Mouse (Mus musculus) spleen, postnatal 10 days (tissue): Measurements from ENCODE around the gene Tigit.

Experiments
- DNase-seq, 2 experiments: peaks; one replicate each; pipeline ENCODE4 v3.0.0; 2021 to 2022; ENCODE audit warnings: low spot score in 2 of 2

Tigit gene

DNA sequence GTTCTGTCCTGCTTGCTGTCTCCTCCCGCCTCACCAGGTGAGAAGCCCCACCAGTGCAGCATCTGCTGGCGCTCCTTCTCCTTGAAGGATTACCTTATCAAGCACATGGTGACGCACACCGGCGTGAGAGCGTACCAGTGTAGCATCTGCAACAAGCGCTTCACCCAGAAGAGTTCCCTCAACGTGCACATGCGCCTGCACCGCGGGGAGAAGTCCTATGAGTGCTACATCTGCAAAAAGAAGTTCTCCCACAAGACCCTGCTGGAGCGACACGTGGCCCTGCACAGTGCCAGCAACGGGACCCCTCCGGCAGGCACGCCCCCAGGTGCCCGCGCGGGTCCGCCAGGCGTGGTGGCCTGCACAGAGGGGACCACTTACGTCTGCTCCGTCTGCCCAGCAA lies 45.7 kb downstream of the Tigit start:
- DNase-seq, result no peak

DNA sequence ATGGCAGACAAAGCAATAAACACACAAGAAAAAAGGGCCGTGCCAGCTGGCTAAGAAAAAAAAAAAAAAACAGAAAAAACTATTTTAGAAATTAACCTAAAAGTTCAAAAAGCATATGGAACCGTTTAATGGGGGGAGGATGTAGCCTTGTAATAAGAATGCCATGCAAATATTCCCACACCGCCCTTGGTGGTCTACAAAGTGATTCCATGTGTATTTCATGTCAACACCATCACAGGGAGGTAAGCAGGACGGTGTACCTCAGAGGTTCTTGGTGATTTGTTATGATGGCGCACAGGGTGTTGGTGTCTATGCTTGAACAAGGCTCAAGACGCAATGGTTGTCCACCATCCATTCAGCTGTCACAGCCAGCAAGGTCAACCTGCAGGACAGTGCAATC lies 46.6 kb downstream of the Tigit start:
- no peak for DNase-seq

DNA sequence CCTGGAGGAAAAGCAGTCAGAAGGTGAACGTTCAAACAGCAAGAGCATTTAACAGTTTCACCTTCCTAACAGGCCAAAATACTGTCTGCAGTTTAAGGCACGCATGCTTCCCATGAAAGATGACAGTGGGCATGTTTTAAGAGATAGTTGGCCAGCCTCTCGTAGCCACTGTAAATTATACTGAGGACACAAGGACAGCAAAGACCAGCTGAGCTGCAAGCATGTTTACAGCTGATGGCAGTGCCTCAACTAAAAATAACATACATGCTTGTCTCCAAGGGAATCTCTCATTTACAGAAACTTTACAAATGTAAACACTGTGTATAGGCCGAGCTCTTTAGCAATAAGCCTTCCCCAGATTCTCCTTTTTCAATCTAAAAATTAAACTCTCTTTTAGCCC lies 47.6 kb downstream of the Tigit start:
- no peak for DNase-seq

DNA sequence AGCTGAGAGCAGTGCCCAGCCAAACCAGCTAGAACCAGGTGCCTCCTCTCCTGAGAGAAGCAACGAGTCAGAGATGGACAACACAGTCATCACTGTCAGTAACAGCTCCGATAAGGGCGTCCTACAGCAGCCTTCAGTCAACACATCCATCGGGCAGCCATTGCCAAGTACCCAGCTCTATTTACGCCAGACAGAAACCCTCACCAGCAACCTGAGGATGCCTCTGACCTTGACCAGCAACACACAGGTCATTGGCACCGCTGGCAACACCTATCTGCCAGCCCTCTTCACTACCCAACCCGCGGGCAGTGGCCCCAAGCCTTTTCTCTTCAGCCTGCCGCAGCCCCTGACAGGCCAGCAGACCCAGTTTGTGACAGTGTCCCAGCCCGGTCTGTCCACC lies 53.6 kb downstream of the Tigit start:
- DNase-seq, result no peak

DNA sequence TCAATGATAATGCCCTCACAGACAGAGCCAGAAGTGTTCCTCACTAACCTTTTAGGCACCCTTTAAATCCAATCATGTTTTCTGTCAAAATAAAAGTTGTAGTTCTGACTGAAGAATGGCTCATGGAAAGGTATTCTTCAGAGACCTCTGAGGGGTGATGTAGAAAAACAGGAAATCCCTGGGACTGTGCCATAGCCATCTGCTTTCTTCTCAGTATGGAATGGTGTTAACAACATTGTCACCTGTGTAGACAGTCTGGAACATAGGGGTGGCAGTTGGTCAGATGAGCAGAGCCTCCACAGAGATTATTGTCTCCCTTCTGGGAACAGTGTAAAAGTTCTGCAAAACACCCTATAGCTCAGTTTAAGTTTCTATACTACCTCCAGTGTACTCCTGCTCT lies 55.9 kb downstream of the Tigit start:
- no peak for DNase-seq

DNA sequence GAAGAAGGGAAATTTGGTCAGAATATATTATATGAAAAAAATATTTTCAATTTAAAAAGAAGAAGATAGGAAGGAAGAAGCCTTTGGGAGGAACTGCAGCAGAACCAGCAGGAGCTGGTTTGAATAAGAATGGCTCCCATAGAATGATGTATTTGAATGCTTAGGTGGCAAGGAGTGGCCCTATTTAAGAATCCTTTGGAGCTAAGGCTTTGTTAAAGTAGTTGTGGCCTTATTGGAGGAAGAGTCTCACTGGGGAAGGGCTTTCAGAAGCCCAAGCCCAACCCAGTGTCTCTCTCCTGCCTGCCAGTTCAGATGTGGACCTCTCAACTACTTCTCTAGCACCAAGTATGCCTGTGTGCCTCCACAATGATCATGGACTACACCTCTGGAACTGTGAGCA lies 56.9 kb downstream of the Tigit start:
- no peak for DNase-seq

DNA sequence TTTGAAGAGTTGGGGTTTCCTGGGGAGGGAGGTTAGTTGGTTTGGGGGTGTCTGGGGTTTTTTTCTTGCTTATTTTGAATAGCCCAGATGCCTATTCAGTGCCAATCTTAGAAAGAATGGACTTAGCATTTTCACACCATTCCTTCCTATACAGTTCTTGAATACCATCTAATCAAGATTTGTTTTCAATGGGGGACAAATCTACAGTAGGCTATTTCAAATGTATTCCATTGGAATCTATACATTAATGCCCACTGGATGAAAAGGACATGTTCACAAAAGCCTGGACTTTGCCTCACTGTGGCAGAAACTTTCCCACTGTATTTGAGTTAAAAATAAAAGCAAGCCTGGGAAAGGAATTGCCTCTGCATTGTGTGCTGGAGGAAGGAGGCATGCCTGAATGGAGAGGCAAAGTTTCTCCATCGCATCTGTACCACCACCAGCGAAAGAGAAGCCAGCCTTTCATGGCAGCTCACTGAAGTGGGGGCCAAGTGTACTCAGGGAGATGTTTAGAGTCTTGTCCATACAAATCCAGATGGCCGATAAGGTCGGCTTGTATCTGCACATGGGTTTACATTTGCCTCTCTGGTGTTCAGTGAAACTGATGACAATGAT lies 59.4 kb downstream of the Tigit start:
- DNase-seq, result no peak

DNA sequence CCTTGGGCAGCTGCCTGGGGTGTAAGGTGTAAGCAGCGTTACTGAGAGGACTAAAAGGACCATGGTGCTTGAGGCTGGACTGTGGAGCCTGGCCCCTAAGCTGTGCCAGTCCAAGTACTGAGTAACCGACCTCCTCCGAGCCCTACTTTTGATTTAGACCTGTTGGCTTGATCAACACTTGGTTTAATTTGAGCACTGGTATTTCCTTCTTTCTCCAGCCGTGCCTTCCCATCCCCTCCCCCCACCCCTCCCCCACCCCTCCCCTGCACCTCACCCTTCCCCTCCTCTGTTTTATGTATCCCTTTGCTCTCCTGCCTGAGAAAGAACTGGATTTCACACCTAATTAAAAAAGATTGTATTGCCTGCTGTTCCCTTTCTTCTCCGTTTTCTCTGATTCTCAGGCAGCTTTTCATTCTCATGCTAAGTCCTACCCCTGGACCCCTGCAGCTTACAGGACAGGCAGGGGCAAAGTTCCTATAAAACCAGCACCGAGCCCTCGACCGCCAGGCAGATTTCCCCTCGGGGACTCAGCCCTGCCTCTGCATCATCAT lies 60.3 kb downstream of the Tigit start:
- DNase-seq, result no peak

DNA sequence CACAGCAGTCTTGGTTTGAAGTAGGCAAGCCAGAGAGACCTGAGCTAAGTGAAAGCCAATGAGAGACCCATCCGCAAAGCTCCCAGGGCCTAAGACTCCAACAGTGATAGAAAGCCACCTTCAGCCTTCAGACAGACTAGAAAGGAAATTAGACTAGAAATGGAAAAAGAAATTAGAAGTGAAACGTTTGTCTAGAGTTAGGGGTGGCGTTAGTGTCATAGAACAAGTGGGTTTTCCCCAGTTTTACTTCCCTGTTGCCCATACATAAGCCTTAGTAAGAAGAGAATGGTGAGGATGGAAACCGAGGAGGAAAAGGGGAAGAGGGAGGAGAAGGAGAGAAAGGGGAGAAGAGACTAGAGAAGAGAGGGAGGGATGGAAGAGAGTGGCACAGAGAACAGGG lies 61.4 kb downstream of the Tigit start:
- DNase-seq, result no peak

DNA sequence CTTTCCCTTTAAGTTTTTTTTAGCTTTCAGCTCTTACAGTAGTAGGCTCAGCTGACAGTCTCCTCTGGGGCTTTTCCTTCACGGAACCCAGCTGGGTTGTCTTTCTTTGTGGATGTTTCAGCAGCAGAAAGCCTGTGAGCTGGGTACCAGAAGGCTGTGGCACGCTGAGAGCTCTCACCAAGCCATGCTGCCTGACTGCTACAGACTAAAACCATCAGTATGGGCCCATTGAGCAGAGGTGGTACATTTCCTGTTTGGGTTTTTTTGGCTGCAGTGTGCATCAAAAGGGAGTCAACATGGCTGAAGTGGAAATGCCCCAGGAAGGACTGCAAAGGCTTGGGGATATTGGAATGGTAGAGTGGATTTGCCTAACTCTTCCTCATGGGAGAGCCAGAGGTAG lies 64.2 kb downstream of the Tigit start:
- DNase-seq, result no peak
